Mouse (Mus musculus): ENCODE results near the gene Usp32.
A peak's percentile ranks its signal among the peaks of the same experiment; 100 is the strongest.
"Not testable (repeated sequence)": the region's sequence is repeated elsewhere in the genome, so short reads cannot be mapped to it uniquely, and the experiment has no call there.

Gene Usp32

DNA sequence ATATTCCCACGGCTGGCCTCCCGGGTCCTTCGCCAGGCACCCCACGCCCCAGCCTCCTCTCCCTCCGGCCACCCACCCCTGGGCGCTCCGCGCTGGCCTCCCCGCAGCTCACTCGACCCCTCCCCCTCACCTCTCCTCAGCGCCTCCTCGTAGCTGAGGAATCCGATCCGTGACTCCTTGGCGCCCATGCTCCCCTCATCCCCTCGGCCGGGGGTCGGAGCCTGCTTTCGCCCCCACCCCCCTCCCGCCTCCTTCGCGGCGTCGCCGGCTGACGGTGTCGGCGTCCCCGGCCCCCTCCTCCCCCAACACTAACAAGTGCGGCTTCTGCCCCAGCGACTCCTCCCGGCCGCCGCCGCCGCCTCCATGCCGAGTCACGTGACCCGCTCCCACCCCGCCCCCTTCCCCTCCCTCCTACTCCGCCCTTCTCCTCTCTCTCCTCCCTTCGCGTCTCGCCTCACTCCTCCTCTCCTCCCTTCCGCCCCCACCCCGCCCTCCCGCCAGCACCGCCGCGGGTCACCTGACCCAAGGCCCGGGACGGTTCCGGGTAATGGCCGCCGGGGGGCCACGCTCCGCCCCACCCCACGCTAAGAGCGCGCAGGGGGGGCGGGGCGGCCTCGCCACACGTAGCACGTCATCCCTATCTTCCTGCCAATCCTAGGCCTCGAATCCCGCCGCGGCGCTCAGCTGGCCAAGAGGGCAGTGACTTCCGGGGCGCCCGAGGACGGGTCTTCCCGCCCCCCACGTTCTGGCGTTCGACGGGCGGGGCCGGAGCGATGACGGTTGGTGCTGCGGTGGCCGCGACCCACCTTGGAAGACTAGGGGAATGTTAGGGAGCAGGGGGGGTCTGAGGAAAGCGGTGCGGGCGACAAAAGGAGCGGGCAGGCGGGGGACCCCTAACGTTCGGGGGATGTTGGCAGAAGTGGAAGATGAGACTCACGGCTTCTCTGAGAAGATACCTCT is at the start of gene Usp32:
Gene Usp32 (minus strand): TSS at position 581 of the 960 bp plus-strand sequence.
- DNase-seq: peak; percentile 95 to 97

- DNase-seq: no peak
Measured at GRCm38 (mm10) chr11:85189110-85189509, 49.1 kb upstream of the Usp32 start.

- no peak for DNase-seq
Measured at GRCm38 (mm10) chr11:85184839-85185238, 44.9 kb upstream of the Usp32 start.

DNA sequence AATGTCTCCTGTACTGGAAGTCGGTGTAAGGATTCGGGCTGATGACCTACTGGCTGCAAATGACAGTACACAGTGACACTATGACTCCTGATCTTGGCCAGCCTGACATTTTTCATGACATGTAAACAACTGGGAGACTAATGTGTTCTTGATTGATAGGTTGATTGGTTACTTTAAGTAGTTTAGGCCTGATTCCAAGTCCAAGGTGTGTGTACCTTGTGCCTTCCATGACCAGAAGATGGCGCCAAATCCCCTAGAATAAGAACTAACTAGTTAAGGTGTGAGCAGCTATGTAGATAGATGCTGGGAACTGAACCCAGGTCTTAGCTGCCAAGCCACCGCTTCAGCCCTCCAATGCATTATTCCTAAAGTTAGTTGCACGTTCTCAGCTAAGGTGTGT is 44.1 kb upstream of the Usp32 start:
- DNase-seq: peak; percentile 14 to 29

- no peak for DNase-seq
Measured at GRCm38 (mm10) chr11:85183284-85183779, 43.4 kb upstream of the Usp32 start.

GRCm38 (mm10) chr11:85182617-85183283 is 42.8 kb upstream of the Usp32 start:
- peak; percentile 64 to 73 for DNase-seq

GRCm38 (mm10) chr11:85178413-85178812 is 38.5 kb upstream of the Usp32 start:
- no peak for DNase-seq

- no peak for DNase-seq
Measured at GRCm38 (mm10) chr11:85177761-85178160, 37.8 kb upstream of the Usp32 start.

GRCm38 (mm10) chr11:85175941-85176340 is 36.0 kb upstream of the Usp32 start:
- no peak for DNase-seq

- no peak for DNase-seq
Measured at GRCm38 (mm10) chr11:85170833-85171232, 30.9 kb upstream of the Usp32 start.

DNA sequence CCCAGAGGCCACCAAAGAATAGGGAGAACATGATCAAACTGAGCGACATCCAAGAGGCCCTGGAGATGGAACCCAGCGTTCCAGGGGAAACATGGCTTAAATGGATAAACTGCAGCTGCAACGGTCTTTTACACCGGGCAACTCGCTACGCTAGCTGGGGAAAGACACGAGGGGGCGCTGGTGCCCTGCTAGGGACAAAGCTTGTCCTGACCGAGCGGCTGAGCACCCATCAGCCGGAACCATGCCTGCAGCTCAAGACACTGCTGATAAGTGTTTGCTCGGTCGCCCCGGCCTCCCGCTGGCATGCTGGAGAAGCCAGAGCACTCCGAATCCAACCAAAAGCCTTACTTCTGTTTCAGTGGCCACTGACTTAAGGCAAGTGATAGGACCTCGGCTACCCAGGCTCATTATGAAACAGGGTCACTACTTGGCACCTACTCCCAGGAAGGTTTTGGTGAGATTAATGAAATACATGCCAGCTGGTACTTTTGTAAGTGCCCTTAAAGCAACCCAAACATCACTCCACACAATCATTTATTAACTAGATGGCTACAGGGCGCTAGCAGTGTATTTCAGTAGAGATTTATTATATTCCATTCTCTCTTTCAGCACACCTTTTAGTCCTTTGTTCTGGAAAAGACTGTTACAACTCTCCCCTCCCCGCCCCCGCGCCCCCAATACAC is 30.2 kb upstream of the Usp32 start, which contains the start of gene 1700125H20Rik:
Gene 1700125H20Rik (plus strand): TSS at position 347 of the 683 bp plus-strand sequence.
- peak; percentile 65 to 66 for DNase-seq

GRCm38 (mm10) chr11:85167503-85167902 is 27.5 kb upstream of the Usp32 start:
- no peak for DNase-seq

- no peak for DNase-seq
Measured at GRCm38 (mm10) chr11:85164371-85164770, 24.4 kb upstream of the Usp32 start.

GRCm38 (mm10) chr11:85163014-85163413 is 23.1 kb upstream of the Usp32 start:
- DNase-seq: not testable (repeated sequence)

DNA sequence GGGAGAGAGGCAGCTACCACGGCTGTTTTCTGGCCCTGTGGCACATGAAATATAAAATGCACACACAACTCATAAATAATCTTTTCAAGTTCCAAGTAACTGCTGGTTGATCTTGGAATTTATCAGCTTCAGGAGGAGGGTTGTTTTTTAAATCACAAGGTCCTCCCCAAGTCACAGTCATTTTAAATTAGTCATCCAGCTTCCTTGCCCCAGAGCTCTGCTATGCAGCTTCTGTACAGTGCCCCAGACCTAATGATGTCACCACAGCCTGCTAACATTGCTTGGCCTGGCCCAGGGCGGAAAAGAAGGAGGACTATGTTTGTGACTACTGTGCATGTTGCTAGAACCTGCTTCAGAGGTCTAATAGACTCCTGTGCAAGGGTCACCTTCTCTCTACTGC is 17.3 kb upstream of the Usp32 start:
- DNase-seq: no peak

DNA sequence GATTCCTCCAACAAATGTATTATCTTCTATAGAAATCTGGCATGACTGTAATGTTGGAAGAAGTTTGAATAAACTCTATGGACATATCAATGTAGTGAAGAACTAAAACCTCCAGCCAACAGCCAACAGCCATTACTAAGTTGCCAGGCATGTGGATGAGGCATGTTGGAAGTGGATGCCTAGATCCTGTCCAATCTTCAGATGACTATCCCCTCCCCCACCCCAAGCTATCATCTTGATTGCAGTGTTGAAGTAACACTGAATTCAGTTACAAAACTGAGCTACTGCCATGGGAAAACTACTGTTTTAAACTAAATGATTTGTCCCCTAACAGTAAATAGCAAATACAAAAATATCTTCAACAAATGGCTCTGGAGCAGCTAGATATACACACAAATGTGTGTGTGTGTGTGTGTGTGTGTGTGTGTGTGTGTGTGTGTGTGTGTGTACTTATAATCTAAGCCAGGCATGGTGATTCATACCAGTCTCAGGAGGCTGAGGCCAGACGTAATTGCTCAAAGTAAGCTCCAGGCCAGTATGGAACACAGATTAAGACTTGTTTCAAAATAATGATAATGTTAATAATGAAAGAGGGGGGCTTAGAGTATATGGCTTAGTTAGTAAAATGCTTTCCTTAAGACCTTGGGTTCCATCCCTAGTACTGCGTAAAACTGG is 12.4 kb upstream of the Usp32 start:
- no peak for DNase-seq

DNA sequence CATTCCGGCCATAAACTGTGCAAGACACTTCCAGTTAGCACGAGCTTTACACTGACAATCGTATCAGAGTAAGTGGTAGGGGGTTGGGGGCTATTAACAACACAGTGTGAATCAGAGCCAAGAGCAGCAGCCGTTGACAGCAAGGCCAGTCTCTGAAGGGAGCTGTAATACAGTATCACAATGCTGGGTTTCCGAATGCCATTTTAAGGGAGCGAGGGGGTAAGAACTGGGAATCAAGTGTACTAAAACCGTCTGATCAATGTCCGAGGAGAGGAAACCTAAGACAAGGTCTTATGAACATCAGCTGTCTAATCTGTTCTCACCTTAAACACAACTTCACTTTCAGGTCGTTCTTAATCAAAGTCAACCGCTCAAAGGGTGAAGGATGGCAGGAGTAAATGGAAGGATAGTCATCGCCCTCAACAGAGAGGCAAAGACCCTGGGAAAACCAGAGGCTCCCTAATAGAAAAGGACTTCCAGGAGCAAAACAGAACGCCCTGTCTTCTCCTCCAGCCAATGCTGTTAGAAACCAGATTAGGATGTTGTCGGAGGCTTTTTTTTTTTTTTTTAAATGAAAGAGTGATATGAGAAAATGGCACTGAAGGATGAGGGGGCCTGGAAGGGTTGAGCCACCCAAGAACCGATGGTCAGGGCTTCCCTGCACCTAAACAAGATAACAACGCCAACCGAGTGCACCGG is 1.0 kb downstream of the Usp32 start:
- DNase-seq: peak in 1 of 2 experiments; percentile 4

GRCm38 (mm10) chr11:85131542-85131941 is 8.4 kb downstream of the Usp32 start:
- no peak for DNase-seq

GRCm38 (mm10) chr11:85128883-85129282 is 11.1 kb downstream of the Usp32 start:
- no peak for DNase-seq

DNA sequence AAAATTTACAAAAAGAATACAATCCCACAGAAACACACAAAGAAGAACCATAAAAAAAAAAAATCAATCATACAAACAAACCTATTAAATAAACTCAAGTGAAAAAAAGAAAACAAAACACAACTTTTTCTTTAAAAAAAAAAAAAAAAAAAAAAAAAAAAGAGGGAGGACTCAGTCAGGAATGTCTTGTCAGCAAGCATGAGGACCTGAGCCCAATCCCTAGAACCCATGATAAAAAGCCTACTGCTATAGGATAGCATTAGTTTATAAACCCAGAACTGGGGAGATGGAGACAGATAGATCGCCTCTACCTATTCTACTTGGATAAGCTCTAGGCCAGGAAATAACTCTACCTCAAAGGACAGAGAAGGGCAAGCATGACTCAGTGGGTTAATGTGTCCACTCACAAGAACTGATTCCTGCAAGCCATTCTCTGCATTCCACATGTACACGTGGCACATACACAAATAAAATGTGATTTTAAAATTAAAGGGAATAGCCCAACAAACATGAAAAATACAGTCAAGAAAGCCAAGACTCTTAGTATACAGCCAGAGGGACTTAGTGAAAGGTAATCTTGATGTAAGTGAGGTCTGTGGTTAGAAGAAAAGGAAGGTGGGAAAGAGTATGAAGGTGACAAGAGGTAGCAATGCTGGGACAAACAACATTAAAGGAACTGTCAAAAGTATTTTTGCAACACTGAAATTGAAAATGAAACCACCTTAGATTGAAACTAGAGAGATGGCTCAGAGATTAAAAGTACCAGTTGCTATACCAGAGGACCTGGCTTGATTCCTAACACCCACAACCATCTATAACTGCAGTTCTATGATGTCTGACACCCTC is 13.5 kb downstream of the Usp32 start:
- no peak for DNase-seq
